8 mouse cellular contexts compared by ENCODE assay signal in the genomic region with DNA sequence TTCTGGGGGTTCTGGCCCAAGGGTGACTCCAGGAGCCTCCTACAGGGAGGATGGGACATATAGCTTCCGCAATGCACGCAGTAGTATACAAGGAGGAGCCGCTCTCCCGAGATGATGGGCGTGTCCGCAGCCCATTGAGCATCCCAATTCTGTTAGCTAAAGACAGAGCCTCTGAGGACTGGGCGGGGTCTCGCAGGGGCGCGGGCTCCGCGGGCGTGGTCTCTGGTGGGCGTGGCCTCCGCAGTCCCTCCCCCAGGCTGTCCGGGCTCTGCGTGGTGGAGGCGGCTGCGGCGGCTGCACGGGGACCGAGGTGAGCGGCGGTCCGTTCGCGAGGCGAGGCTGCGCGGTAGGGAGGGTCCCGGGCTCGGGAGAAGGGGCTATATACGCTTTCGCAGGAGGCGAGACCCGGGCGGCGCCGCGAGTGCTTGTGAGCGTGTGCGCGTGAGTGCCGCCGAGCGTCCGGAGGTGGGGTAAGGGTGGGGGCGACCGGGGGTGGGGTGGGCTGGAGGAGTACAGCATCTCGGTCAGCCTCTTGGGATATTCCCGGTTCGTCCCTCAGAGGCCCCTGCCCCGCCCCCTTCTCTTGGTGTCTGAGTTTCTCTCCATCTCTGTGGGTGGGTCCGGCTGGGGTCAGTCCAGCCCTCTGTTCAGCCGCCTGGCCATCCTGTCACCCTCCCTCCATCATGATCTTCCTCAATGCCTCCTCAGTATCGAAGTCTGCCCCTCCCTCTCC. TPM values are rescaled to one million over a fixed set of nuclear protein-coding genes. Genes with fewer than 3 reads are reported as not detected.
A peak's percentile ranks its signal among the peaks of the same experiment; 100 is the strongest.
DNase-seq lines count a peak whose midpoint lies in the region; TF ChIP-seq lines count a peak whose summit lies in the region.

No protein-coding gene starts in this region.

- peak; percentile 64; the same call in 1 of the 2 replicates for TF ChIP-seq POLR2A in embryonic fibroblast, embryonic 13.5 days (IDR thresholded peaks at IDR 0.05; ENCODE audit: low read depth, low read length)

- H3K27ac ChIP-seq in embryonic fibroblast, embryonic 13.5 days (ENCODE audit: insufficient read depth, low read length), result no peak overlapping the region

- no peaks in the 10 kb centered on the region for H3K36me3 ChIP-seq in E14TG2a.4 (ENCODE audit: insufficient read depth, low read length)

- no peaks in the 10 kb centered on the region for H3K9me3 ChIP-seq in E14TG2a.4 (ENCODE audit: low read length)

- H3K4me1 ChIP-seq in E14TG2a.4 (replicated peaks; ENCODE audit: low read depth, low read length), result peaks cover 82% of the 10 kb centered on the region
- H3K4me1 ChIP-seq in embryonic fibroblast, embryonic 13.5 days (ENCODE audit: control insufficient read depth, insufficient read depth, low read length), result peaks cover 5% of the 10 kb centered on the region

- DNase-seq in adrenal gland, adult (ENCODE audit: inconsistent age in 2 of 2, low spot score in 1 of 2), result peak; percentile 76 to 83
- DNase-seq in heart, postnatal 10 days, result peak; percentile 76 to 78
- peak; percentile 89 to 92 for DNase-seq in kidney, postnatal 4 days
- DNase-seq in lung, postnatal 4 days, result peak; percentile 84 to 86
- DNase-seq in right cerebral cortex, postnatal 10 days (ENCODE audit: low spot score in 2 of 2), result peak; percentile 80 to 83
- DNase-seq in urinary bladder, postnatal 36 days (ENCODE audit: low spot score in 2 of 2), result peak; percentile 42 to 79

- TF ChIP-seq CTCF in E14TG2a.4 (conservative IDR thresholded peaks at IDR 0.05; ENCODE audit: low read length), result no peak
- no peak for TF ChIP-seq CTCF in embryonic fibroblast, embryonic 13.5 days (IDR thresholded peaks at IDR 0.05; ENCODE audit: borderline replicate concordance, insufficient read depth, low read length)

- intact Hi-C loops in heart, postnatal 10 days (cut with DNase I), result no loop called here

- H3K27me3 ChIP-seq in E14TG2a.4 (ENCODE audit: insufficient read depth, low read length), result peaks cover 33% of the 10 kb centered on the region

- peak overlapping the region; percentile 81 for H3K4me3 ChIP-seq in E14TG2a.4 (replicated peaks; ENCODE audit: low read length)
- peak overlapping the region; percentile 42 for H3K4me3 ChIP-seq in embryonic fibroblast, embryonic 13.5 days (ENCODE audit: insufficient read depth, low read length)

RNA-seq across cellular contexts. Expression of a gene that starts 6.3 kb away (rescaled TPM):
- polyA plus RNA-seq in embryonic fibroblast, embryonic 13.5 days (2011; ENCODE audit: insufficient read length, low read depth, missing spikeins), result 18.6 and 19.5 TPM in 2 replicates
- total RNA-seq in heart, postnatal 10 days (2021), result 10 to 100 TPM in 1 of 2 experiments, 1 to 10 TPM in 1; 7.0 to 11.9 TPM

RNA-seq across cellular contexts. Expression of a gene that starts 56.7 kb away (rescaled TPM):
- 2.0 and 3.0 TPM in 2 replicates for polyA plus RNA-seq in embryonic fibroblast, embryonic 13.5 days (2011; ENCODE audit: insufficient read length, low read depth, missing spikeins)
- 1 to 10 TPM; 1.6 to 2.0 TPM for total RNA-seq in heart, postnatal 10 days (2021)
